Mouse (Mus musculus) testis, adult 2 months (tissue): ENCODE data around the gene Hspb2.

ENCODE experiments used
- CTCF ChIP-seq: fragments of 200-500 bp; IDR thresholded peaks from 2 replicates; pipeline ENCODE4 v1.5.1; 2012; ENCODE audit warnings: low read depth, mild to moderate bottlenecking, inconsistent platforms, low read length, moderate library complexity; ENCODE audit not compliant: control insufficient read depth, insufficient read depth, insufficient replicate concordance
- POLR2A ChIP-seq: fragments of 200-500 bp; IDR thresholded peaks from 2 replicates; pipeline ENCODE4 v1.6.1; 2012; ENCODE audit warnings: low read depth, mild to moderate bottlenecking, inconsistent platforms, low read length, moderate library complexity; ENCODE audit not compliant: control insufficient read depth

DNA sequence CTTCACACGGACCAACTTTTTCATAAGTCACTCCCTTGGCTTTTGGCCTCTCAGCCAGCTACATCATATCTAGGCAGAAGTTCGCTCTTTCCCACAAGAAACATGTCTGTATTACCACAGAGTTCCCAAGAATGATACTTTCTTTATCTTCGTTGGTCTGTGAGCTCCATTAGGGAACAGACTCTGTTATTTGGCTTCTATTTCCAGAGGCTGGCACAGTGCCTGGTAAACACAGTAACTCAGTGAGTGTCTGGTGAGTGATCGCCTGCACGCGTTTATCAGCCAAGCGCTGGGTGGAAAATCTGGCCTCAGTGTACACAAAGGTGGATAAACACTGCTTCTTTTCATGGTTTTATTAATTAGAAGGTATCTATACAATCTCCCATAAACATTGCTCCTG, 28.7 kb downstream of the Hspb2 start:
- no peak for TF ChIP-seq POLR2A
- no peak for TF ChIP-seq CTCF
